Mouse (Mus musculus): ENCODE data around the gene Pkdrej.
"Not testable (repeated sequence)": the region's sequence is repeated elsewhere in the genome, so short reads cannot be mapped to it uniquely, and the experiment has no call there.

The Pkdrej gene

GRCm38 (mm10) chr15:85810462-85810805 is 11.1 kb downstream of the Pkdrej start:
- DNase-seq (ENCODE audit: low read depth, low spot score) = no peak

GRCm38 (mm10) chr15:85809091-85809490 is 12.4 kb downstream of the Pkdrej start:
- DNase-seq (ENCODE audit: low read depth, low spot score) = no peak

GRCm38 (mm10) chr15:85808434-85808833 is 13.1 kb downstream of the Pkdrej start:
- DNase-seq (ENCODE audit: low read depth, low spot score) = no peak

GRCm38 (mm10) chr15:85808031-85808430 is 13.5 kb downstream of the Pkdrej start:
- DNase-seq (ENCODE audit: low read depth, low spot score) = no peak

- DNase-seq (ENCODE audit: low read depth, low spot score) = no peak
Measured at GRCm38 (mm10) chr15:85807404-85807803, 14.1 kb downstream of the Pkdrej start.

- DNase-seq (ENCODE audit: low read depth, low spot score) = no peak
Measured at GRCm38 (mm10) chr15:85806886-85807285, 14.6 kb downstream of the Pkdrej start.

- DNase-seq (ENCODE audit: low read depth, low spot score) = no peak
Measured at GRCm38 (mm10) chr15:85802931-85803330, 18.6 kb downstream of the Pkdrej start.

GRCm38 (mm10) chr15:85798676-85799075 is 22.9 kb downstream of the Pkdrej start:
- DNase-seq (ENCODE audit: low read depth, low spot score) = no peak

GRCm38 (mm10) chr15:85795516-85795915 is 26.0 kb downstream of the Pkdrej start:
- DNase-seq (ENCODE audit: low read depth, low spot score) = no peak

- DNase-seq (ENCODE audit: low read depth, low spot score) = peak; percentile 40
Measured at GRCm38 (mm10) chr15:85792819-85793218, 28.7 kb downstream of the Pkdrej start.

GRCm38 (mm10) chr15:85791449-85791848 is 30.1 kb downstream of the Pkdrej start:
- no peak for DNase-seq (ENCODE audit: low read depth, low spot score)

GRCm38 (mm10) chr15:85788633-85789032 is 32.9 kb downstream of the Pkdrej start:
- no peak for DNase-seq (ENCODE audit: low read depth, low spot score)

GRCm38 (mm10) chr15:85788051-85788450 is 33.5 kb downstream of the Pkdrej start:
- no peak for DNase-seq (ENCODE audit: low read depth, low spot score)

GRCm38 (mm10) chr15:85787482-85787881 is 34.1 kb downstream of the Pkdrej start:
- DNase-seq (ENCODE audit: low read depth, low spot score) = no peak

GRCm38 (mm10) chr15:85786711-85787110 is 34.8 kb downstream of the Pkdrej start:
- no peak for DNase-seq (ENCODE audit: low read depth, low spot score)

GRCm38 (mm10) chr15:85784341-85784740 is 37.2 kb downstream of the Pkdrej start:
- DNase-seq (ENCODE audit: low read depth, low spot score) = no peak

- no peak for DNase-seq (ENCODE audit: low read depth, low spot score)
Measured at GRCm38 (mm10) chr15:85783146-85783545, 38.4 kb downstream of the Pkdrej start.

- not testable (repeated sequence) for DNase-seq (ENCODE audit: low read depth, low spot score)
Measured at GRCm38 (mm10) chr15:85778891-85779290, 42.6 kb downstream of the Pkdrej start.

- no peak for DNase-seq (ENCODE audit: low read depth, low spot score)
Measured at GRCm38 (mm10) chr15:85776771-85777170, 44.8 kb downstream of the Pkdrej start.

- no peak for DNase-seq (ENCODE audit: low read depth, low spot score)
Measured at GRCm38 (mm10) chr15:85776241-85776640, 45.3 kb downstream of the Pkdrej start.

- no peak for DNase-seq (ENCODE audit: low read depth, low spot score)
Measured at GRCm38 (mm10) chr15:85775001-85775400, 46.5 kb downstream of the Pkdrej start.

GRCm38 (mm10) chr15:85774419-85774818 is 47.1 kb downstream of the Pkdrej start:
- no peak for DNase-seq (ENCODE audit: low read depth, low spot score)

- no peak for DNase-seq (ENCODE audit: low read depth, low spot score)
Measured at GRCm38 (mm10) chr15:85772146-85772740, 49.3 kb downstream of the Pkdrej start.
